Mouse (Mus musculus) right cerebral cortex, postnatal 36 days (tissue): Measurements from ENCODE around the gene Ugt1a7c.
"Not testable (repeated sequence)": the region's sequence is repeated elsewhere in the genome, so short reads cannot be mapped to it uniquely, and the experiment has no call there.

Experiments
- DNase-seq, 2 experiments: peaks; one replicate each; pipeline ENCODE4 v3.0.0; 2022; ENCODE audit warnings: low spot score in 2 of 2, mixed read lengths in 1 of 2

Gene Ugt1a7c

DNA sequence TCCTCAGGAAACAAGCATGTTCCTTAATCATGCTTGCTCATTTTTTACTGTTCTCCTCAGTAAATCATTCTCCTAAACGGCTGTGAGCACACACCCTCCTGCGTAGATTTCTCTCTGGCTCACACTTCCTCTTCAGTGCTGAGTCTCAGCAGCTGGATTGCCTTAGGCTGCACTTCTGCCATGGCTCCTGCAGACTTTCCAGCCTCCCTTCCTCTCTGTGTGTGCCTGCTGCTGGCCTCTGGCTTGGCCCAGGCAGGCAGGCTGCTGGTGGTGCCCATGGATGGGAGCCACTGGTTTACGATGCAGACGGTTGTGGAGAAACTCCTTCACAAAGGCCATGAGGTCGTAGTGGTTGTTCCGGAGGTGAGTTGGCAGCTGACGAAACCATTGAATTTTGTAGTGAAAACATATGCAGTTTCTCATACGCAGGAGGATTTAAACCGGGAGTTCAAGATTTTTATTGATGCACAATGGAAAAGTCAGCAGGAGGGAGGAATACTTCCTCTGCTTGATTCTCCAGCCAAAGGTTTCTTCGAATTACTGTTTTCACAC, at the start of gene Ugt1a7c:
TSS of gene Ugt1a7c (plus strand) at position 122 of the 552 bp plus-strand sequence.
- no peak for DNase-seq

- not testable (repeated sequence) for DNase-seq
Measured at GRCm38 (mm10) chr1:88047408-88047807, 47.5 kb upstream of the Ugt1a7c start.

GRCm38 (mm10) chr1:88055088-88055487, 39.8 kb upstream of the Ugt1a7c start, which contains the start of gene Ugt1a10:
Gene Ugt1a10 (plus strand): TSS chr1:88055388.
- DNase-seq: no peak

- DNase-seq: not testable (repeated sequence)
Measured at GRCm38 (mm10) chr1:88066472-88067102, 28.3 kb upstream of the Ugt1a7c start.

- DNase-seq: no peak
Measured at GRCm38 (mm10) chr1:88070495-88070894, 24.4 kb upstream of the Ugt1a7c start, which contains the start of gene Ugt1a9. Gene Ugt1a9 (plus strand): TSS chr1:88070800.

DNA sequence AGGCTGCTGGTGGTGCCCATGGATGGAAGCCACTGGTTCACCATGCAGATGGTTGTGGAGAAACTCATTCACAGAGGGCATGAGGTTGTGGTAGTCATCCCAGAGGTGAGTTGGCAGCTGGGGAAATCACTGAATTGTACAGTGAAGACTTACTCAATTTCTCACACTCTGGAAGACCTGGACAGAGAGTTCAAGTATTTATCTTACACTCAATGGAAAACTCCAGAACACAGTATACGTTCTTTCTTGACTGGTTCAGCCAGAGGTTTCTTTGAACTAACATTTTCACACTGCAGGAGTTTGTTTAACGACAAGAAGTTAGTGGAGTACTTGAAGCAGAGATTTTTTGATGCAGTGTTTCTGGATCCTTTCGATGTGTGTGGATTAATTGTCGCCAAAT, 24.0 kb upstream of the Ugt1a7c start:
- DNase-seq: no peak

DNA sequence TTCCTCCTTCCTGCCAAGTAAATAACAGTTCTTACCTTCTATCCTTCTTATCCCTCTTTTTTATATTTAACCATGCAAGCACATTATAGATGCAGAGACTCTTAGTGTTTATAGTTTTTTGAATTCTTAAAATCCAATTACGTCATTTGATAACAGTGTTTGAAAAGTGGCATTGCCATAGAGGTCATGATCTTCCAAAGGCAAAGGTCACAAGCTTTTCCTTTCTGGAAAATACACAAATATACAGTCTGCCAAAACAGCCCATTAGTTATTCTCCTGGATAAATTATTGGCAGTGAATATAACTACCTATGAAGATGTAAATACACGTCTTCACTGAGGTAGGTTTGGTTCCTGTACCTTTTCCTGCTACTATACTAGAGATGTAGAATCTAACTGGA, 20.4 kb upstream of the Ugt1a7c start:
- no peak for DNase-seq

GRCm38 (mm10) chr1:88077128-88077527, 17.7 kb upstream of the Ugt1a7c start:
- DNase-seq: no peak

GRCm38 (mm10) chr1:88081670-88082069, 13.2 kb upstream of the Ugt1a7c start:
- no peak for DNase-seq

GRCm38 (mm10) chr1:88086125-88086524, 8.7 kb upstream of the Ugt1a7c start:
- no peak for DNase-seq

DNA sequence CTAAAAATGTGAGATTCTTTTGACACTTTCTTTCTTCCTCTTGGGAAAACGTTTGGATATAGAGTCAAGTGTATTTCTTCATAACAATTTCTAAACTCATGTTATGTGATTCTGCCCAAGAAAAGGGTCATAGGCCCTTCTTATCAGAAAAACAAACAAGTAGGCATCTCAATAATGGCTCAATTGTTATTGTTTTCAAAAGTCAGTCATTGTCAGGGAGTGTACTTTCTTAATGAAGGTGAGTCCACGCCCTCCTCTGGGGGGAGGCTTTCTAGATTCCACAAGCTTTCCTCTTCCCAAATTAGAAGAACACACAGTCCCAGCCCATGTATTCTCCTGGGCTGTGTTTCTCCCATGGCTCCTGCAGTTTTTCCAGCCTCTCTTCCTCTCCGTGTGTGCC, 7.3 kb upstream of the Ugt1a7c start, which contains the start of gene Ugt1a8:
TSS of gene Ugt1a8 (plus strand) at position 301 of the 400 bp plus-strand sequence.
- no peak for DNase-seq

- DNase-seq: no peak
Measured at GRCm38 (mm10) chr1:88092341-88092740, 2.5 kb upstream of the Ugt1a7c start.

- not testable (repeated sequence) for DNase-seq
Measured at GRCm38 (mm10) chr1:88094270-88094676, 589 bp upstream of the Ugt1a7c start.

GRCm38 (mm10) chr1:88098546-88098945, 3.7 kb downstream of the Ugt1a7c start:
- not testable (repeated sequence) for DNase-seq

DNA sequence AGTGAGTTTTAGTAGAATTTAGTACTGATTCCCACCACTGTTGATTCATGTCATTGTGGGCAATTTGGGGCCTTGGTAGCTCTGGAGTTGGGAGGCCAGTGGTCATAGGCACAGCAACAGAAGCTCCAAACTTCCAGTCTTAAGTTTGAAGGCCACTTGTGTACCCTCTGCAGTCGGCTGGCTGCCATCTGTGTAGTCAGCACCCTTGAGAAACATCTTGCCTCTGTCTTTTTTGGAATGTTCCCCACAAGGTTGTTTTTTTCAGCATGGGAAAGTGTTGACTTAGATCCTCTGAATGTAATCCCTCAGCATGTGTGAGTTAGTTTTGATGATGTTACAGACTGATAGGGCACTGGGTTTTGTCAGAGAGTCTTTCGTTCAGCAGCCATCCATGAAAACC, 4.8 kb downstream of the Ugt1a7c start:
- DNase-seq: not testable (repeated sequence)

DNA sequence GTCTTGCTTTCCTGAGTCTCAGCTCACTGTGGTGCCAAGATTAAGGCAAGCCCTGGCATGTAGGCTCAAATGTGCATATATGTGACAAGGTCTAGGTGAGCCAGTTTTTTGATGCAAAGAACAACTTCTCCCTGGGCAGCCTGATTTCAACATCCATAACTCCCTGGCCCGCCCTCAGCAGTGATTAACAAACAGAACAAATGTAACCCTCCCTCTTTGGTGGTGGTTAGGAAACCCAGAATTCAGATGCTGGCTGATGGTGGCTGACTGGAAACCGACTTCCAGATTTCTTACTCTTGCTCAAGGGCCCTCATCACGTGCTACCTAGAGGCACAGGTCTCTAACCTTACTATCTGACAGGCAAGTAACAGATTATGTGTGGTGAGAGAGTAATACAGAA, 8.2 kb downstream of the Ugt1a7c start, which contains the start of gene Ugt1a6b:
TSS of gene Ugt1a6b (plus strand) at position 234 of the 400 bp plus-strand sequence.
- not testable (repeated sequence) for DNase-seq

GRCm38 (mm10) chr1:88103697-88104468, 9.0 kb downstream of the Ugt1a7c start:
- DNase-seq: not testable (repeated sequence)

DNA sequence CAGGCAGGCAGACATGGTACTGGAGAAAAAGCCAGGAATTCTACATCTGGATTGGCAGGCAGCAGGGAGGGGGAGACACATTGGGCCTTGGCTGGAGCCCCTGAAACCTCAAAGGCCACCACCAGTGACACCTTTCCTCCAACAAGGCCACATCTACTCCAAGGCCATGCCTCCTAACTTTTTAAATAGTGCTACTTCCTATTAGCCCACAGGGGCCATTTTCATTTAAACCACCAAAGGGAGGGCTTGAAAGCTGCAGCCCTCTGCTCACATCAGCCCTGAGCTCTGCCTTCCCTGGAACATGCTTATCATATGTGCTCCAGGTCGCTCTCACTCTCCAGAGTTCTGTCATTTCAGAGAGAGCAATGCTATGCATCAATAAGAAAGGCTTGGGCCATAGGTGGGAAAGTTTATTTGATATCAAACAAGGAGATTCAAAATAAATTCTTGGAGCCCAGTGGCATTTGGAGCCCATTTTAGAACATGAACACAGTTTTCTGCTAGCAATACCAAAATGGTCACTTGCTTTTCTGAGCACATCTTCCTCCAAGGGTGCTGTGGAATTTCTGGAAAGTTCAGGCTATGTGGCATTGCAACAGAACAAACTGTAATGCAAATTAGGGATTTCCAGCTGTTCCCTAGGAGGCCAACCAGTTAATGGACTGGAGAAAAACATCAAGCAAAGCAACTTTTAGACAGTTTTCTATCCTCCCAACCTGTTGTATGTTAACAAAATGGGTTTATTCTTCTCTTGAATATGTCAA, 10.0 kb downstream of the Ugt1a7c start:
- no peak for DNase-seq

DNA sequence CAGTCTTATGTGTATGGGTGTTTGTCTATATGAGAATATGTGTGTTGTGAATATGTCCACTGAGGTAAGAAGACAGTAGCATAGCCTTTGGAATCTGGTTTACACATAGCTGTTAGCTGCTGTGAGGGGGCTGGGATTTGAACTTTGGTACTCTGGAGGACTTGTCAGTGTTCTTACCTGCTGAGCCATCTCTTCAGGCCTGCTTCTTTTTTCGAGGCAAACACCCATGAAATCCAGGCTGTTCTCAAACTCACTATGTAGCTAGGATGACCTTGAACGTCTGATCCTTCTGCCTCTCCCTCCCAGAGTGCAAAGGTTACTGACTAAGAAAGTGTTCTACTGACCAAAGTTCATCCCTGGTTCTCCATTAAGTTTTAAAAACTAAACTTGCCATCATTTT, 10.8 kb downstream of the Ugt1a7c start:
- DNase-seq: no peak

- not testable (repeated sequence) for DNase-seq
Measured at GRCm38 (mm10) chr1:88109027-88109557, 14.2 kb downstream of the Ugt1a7c start.

- DNase-seq: not testable (repeated sequence)
Measured at GRCm38 (mm10) chr1:88109604-88110003, 14.7 kb downstream of the Ugt1a7c start.
